Mouse (Mus musculus) olfactory bulb, adult 2 months (tissue): ENCODE measurements around the gene Clip4. TPM values are rescaled to one million over a fixed set of nuclear protein-coding genes. Genes with fewer than 3 reads are reported as not detected.
A peak's percentile ranks its signal among the peaks of the same experiment; 100 is the strongest.

ENCODE experiments used
- H3K27ac ChIP-seq: fragments of 200-500 bp; 2 replicates; pipeline ENCODE4 v1.5.1; 2012; ENCODE audit warnings: low read depth, low read length; ENCODE audit not compliant: insufficient read depth
- H3K4me1 ChIP-seq: fragments of 200-500 bp; 2 replicates; pipeline ENCODE4 v1.6.1; 2012; ENCODE audit warnings: low read length; ENCODE audit not compliant: control insufficient read depth, insufficient read depth
- H3K4me3 ChIP-seq: fragments of 200-500 bp; 2 replicates; pipeline ENCODE4 v1.5.1; 2012; ENCODE audit warnings: mild to moderate bottlenecking, low read depth, low read length, moderate library complexity; ENCODE audit not compliant: insufficient read depth
- CTCF ChIP-seq: fragments of 200-500 bp; IDR thresholded peaks from 2 replicates; pipeline ENCODE4 v1.5.1; 2012; ENCODE audit warnings: low read depth, mild to moderate bottlenecking, low read length, moderate library complexity; ENCODE audit not compliant: insufficient read depth
- POLR2A ChIP-seq: fragments of 200-500 bp; IDR thresholded peaks from 2 replicates; pipeline ENCODE4 v1.6.1; 2012; ENCODE audit warnings: mild to moderate bottlenecking, low read depth, low read length, moderate library complexity; ENCODE audit not compliant: insufficient read depth
- WGBS: fragments of 180-500 bp; shearing (Covaris S2); methylation state at CpG from one replicate; pipeline ENCODE4 v1.1.7; 2018; 5-methylcytosine and 5-hydroxymethylcytosine counted together
- polyA plus RNA-seq: library from polyadenylated mRNA; stranded (reverse); fragments of >200 nt; gene quantifications from 2 replicates; pipeline ENCODE4 v1.2.4, GENCODE M21; 2012; ENCODE audit warnings: low replicate concordance; ENCODE audit not compliant: missing spikeins, insufficient read depth, insufficient read length

Clip4 gene
- polyA plus RNA-seq, 1 experiment: 371 TPM

- H3K27ac ChIP-seq: peak overlapping the region; percentile 80
- WGBS: under 1% methylated on average over 59 of the region's 59 CpGs
- TF ChIP-seq POLR2A (no peak; the same call in 1 of the 2 replicates), CTCF (no peak)
- H3K4me3 ChIP-seq: peak overlapping the region; percentile 80
- H3K4me1 ChIP-seq: no peaks in the 10 kb centered on the region
These were observed 14.6 kb downstream of the Clip4 start for GRCm38 (mm10) chr17:71782699-71783365.

- TF ChIP-seq CTCF (no peak), POLR2A (no peak)
- WGBS: 2% methylated on average over 10 of the region's 10 CpGs
- H3K4me1 ChIP-seq: no peaks in the 10 kb centered on the region
- peak overlapping the region; percentile 80 for H3K4me3 ChIP-seq
- H3K27ac ChIP-seq: peak overlapping the region; percentile 80
These were observed 15.1 kb downstream of the Clip4 start for GRCm38 (mm10) chr17:71783366-71783735.

- H3K4me3 ChIP-seq: no peak overlapping the region
- TF ChIP-seq POLR2A: no peak
- no peak overlapping the region for H3K27ac ChIP-seq
- H3K4me1 ChIP-seq: no peaks in the 10 kb centered on the region
These were observed 18.2 kb downstream of the Clip4 start for GRCm38 (mm10) chr17:71786456-71786855.

GRCm38 (mm10) chr17:71791109-71791508, 22.8 kb downstream of the Clip4 start:
- WGBS: 77% methylated on average over 4 of the region's 4 CpGs
- H3K27ac ChIP-seq: no peak overlapping the region
- peaks cover 3% of the 10 kb centered on the region; the same call in 1 of the 2 replicates for H3K4me1 ChIP-seq
- TF ChIP-seq CTCF: no peak
- TF ChIP-seq POLR2A: no peak
- H3K4me3 ChIP-seq: no peak overlapping the region

- Histone ChIP-seq H3K27ac (no peak overlapping the region), H3K4me3 (no peak overlapping the region), H3K4me1 (peaks cover 3% of the 10 kb centered on the region; the same call in 1 of the 2 replicates)
- TF ChIP-seq CTCF (no peak), POLR2A (no peak)
- 85% methylated on average over 4 of the region's 4 CpGs for WGBS
These were observed 23.3 kb downstream of the Clip4 start for GRCm38 (mm10) chr17:71791622-71792021.

GRCm38 (mm10) chr17:71795521-71796205, 27.4 kb downstream of the Clip4 start:
- Histone ChIP-seq H3K4me3 (no peak overlapping the region), H3K4me1 (peaks cover 3% of the 10 kb centered on the region; the same call in 1 of the 2 replicates), H3K27ac (no peak overlapping the region)
- TF ChIP-seq POLR2A (no peak), CTCF (no peak)
- 50% methylated on average over 15 of the region's 15 CpGs for WGBS

GRCm38 (mm10) chr17:71803456-71803855, 35.2 kb downstream of the Clip4 start:
- WGBS: 91% methylated on average over 6 of the region's 6 CpGs
- TF ChIP-seq CTCF: no peak
- no peak for TF ChIP-seq POLR2A
- Histone ChIP-seq H3K4me3 (no peak overlapping the region), H3K4me1 (peaks cover 3% of the 10 kb centered on the region; the same call in 1 of the 2 replicates), H3K27ac (no peak overlapping the region)

GRCm38 (mm10) chr17:71803876-71804275, 35.6 kb downstream of the Clip4 start:
- WGBS: 95% methylated on average over 4 of the region's 4 CpGs
- Histone ChIP-seq H3K27ac (no peak overlapping the region), H3K4me3 (no peak overlapping the region), H3K4me1 (peaks cover 3% of the 10 kb centered on the region; the same call in 1 of the 2 replicates)
- TF ChIP-seq CTCF: no peak

GRCm38 (mm10) chr17:71811070-71811469, 42.8 kb downstream of the Clip4 start:
- H3K4me3 ChIP-seq: no peak overlapping the region
- H3K27ac ChIP-seq: no peak overlapping the region

More at GRCm38 (mm10) chr17:71811070-71811469, 42.8 kb downstream of the Clip4 start:
- TF ChIP-seq CTCF: no peak
- no peak for TF ChIP-seq POLR2A
- H3K4me1 ChIP-seq: peaks cover 14% of the 10 kb centered on the region
- 33% methylated on average over 8 of the region's 8 CpGs for WGBS
